Mouse (Mus musculus): ENCODE results near the gene Nyap1. TPM values are rescaled to one million over a fixed set of nuclear protein-coding genes. Genes with fewer than 3 reads are reported as not detected.

Nyap1 gene
- polyA plus RNA-seq, 1 experiment from 2014 or later, result 1.1 TPM

GRCm38 (mm10) chr5:137783901-137784540 is 42.6 kb upstream of the Nyap1 start:
- Histone ChIP-seq H3K27me3 (ENCODE audit: control insufficient read depth, insufficient read depth, low read length) (no peaks in the 10 kb centered on the region), H3K4me3 (ENCODE audit: low read length) (peak overlapping the region; percentile 87), H3K9me3 (ENCODE audit: control insufficient read depth, low read length) (no peaks in the 10 kb centered on the region), H3K4me1 (ENCODE audit: control insufficient read depth, insufficient read depth, low read length) (peaks cover 29% of the 10 kb centered on the region), H3K27ac (ENCODE audit: low read depth, low read length) (no peak overlapping the region), H3K36me3 (ENCODE audit: control insufficient read depth, insufficient read depth, low read length) (peaks cover 49% of the 10 kb centered on the region), H3K4me2 (replicated peaks; ENCODE audit: low read depth, low read length) (peak overlapping the region; percentile 77), H3K9ac (ENCODE audit: low read depth, low read length) (peak overlapping the region; percentile 97)
- WGBS, result 68% methylated on average over 9 of the region's 9 CpGs
- ATAC-seq (ENCODE audit: low FRiP score, low TSS enrichment), result no peak

- no peak overlapping the region for H3K27ac ChIP-seq (ENCODE audit: low read depth, low read length)
- H3K4me3 ChIP-seq (ENCODE audit: low read length), result peak overlapping the region; percentile 87
- peaks cover 49% of the 10 kb centered on the region for H3K36me3 ChIP-seq (ENCODE audit: control insufficient read depth, insufficient read depth, low read length)
- peaks cover 29% of the 10 kb centered on the region for H3K4me1 ChIP-seq (ENCODE audit: control insufficient read depth, insufficient read depth, low read length)
- H3K4me2 ChIP-seq (replicated peaks; ENCODE audit: low read depth, low read length), result peak overlapping the region; percentile 77
- no peak for ATAC-seq (ENCODE audit: low FRiP score, low TSS enrichment)
- 77% methylated on average over 13 of the region's 13 CpGs for WGBS
- H3K9me3 ChIP-seq (ENCODE audit: control insufficient read depth, low read length), result no peaks in the 10 kb centered on the region
- H3K27me3 ChIP-seq (ENCODE audit: control insufficient read depth, insufficient read depth, low read length), result no peaks in the 10 kb centered on the region
- 0 out of 2 replicates have a peak overlapping the region, but pooled peaks have one; percentile 9 for H3K9ac ChIP-seq (ENCODE audit: low read depth, low read length)
Observed at GRCm38 (mm10) chr5:137782776-137783522, 41.5 kb upstream of the Nyap1 start.

GRCm38 (mm10) chr5:137781661-137782060 is 40.3 kb upstream of the Nyap1 start:
- Histone ChIP-seq H3K9ac (ENCODE audit: low read depth, low read length) (no peak overlapping the region), H3K27me3 (ENCODE audit: control insufficient read depth, insufficient read depth, low read length) (no peaks in the 10 kb centered on the region), H3K9me3 (ENCODE audit: control insufficient read depth, low read length) (no peaks in the 10 kb centered on the region), H3K4me3 (ENCODE audit: low read length) (no peak overlapping the region), H3K4me1 (ENCODE audit: control insufficient read depth, insufficient read depth, low read length) (peaks cover 29% of the 10 kb centered on the region), H3K36me3 (ENCODE audit: control insufficient read depth, insufficient read depth, low read length) (peaks cover 49% of the 10 kb centered on the region), H3K27ac (ENCODE audit: low read depth, low read length) (no peak overlapping the region), H3K4me2 (replicated peaks; ENCODE audit: low read depth, low read length) (no peak overlapping the region)
- ATAC-seq (ENCODE audit: low FRiP score, low TSS enrichment), result no peak
- WGBS, result 88% methylated on average over 7 of the region's 7 CpGs

- H3K9ac ChIP-seq (ENCODE audit: low read depth, low read length), result peak overlapping the region; percentile 90
- H3K36me3 ChIP-seq (ENCODE audit: control insufficient read depth, insufficient read depth, low read length), result peaks cover 43% of the 10 kb centered on the region
- under 1% methylated on average over 76 of the region's 83 CpGs for WGBS
- peak overlapping the region; percentile 96 for H3K4me2 ChIP-seq (replicated peaks; ENCODE audit: low read depth, low read length)
- H3K9me3 ChIP-seq (ENCODE audit: control insufficient read depth, low read length), result no peaks in the 10 kb centered on the region
- no peaks in the 10 kb centered on the region for H3K27me3 ChIP-seq (ENCODE audit: control insufficient read depth, insufficient read depth, low read length)
- peaks cover 21% of the 10 kb centered on the region for H3K4me1 ChIP-seq (ENCODE audit: control insufficient read depth, insufficient read depth, low read length)
- H3K27ac ChIP-seq (ENCODE audit: low read depth, low read length), result peak overlapping the region; percentile 86
- peak; percentile 21 for ATAC-seq (ENCODE audit: low FRiP score, low TSS enrichment)
- peak overlapping the region; percentile 94 for H3K4me3 ChIP-seq (ENCODE audit: low read length)
Observed at GRCm38 (mm10) chr5:137779053-137779933, 37.9 kb upstream of the Nyap1 start.

GRCm38 (mm10) chr5:137778635-137779034 is 37.2 kb upstream of the Nyap1 start, which contains the start of gene Ppp1r35:
Ppp1r35 (plus strand) TSS chr5:137778849.
- H3K9ac ChIP-seq (ENCODE audit: low read depth, low read length), result peak within 1 kb of the TSS; percentile 90
- peaks cover 14% of the 10 kb centered on the region for H3K4me1 ChIP-seq (ENCODE audit: control insufficient read depth, insufficient read depth, low read length)
- no peaks in the 10 kb centered on the region for H3K9me3 ChIP-seq (ENCODE audit: control insufficient read depth, low read length)
- H3K27me3 ChIP-seq (ENCODE audit: control insufficient read depth, insufficient read depth, low read length), result no peaks in the 10 kb centered on the region
- H3K27ac ChIP-seq (ENCODE audit: low read depth, low read length), result peak within 1 kb of the TSS; percentile 86
- H3K4me3 ChIP-seq (ENCODE audit: low read length), result peak within 1 kb of the TSS; percentile 94
- peak within 1 kb of the TSS; percentile 96 for H3K4me2 ChIP-seq (replicated peaks; ENCODE audit: low read depth, low read length)
- H3K36me3 ChIP-seq (ENCODE audit: control insufficient read depth, insufficient read depth, low read length), result peaks cover 37% of the 10 kb centered on the region
- ATAC-seq (ENCODE audit: low FRiP score, low TSS enrichment), result peak; percentile 95
- under 1% methylated on average over 29 of the region's 31 CpGs for WGBS

GRCm38 (mm10) chr5:137777267-137777845 is 35.9 kb upstream of the Nyap1 start:
- Histone ChIP-seq H3K9me3 (ENCODE audit: control insufficient read depth, low read length) (no peaks in the 10 kb centered on the region), H3K4me1 (ENCODE audit: control insufficient read depth, insufficient read depth, low read length) (0 out of 2 replicates have a peak, but pooled peaks cover 4% of the 10 kb centered on the region), H3K27ac (ENCODE audit: low read depth, low read length) (no peak overlapping the region), H3K4me2 (replicated peaks; ENCODE audit: low read depth, low read length) (no peak overlapping the region), H3K9ac (ENCODE audit: low read depth, low read length) (no peak overlapping the region), H3K36me3 (ENCODE audit: control insufficient read depth, insufficient read depth, low read length) (peaks cover 24% of the 10 kb centered on the region), H3K4me3 (ENCODE audit: low read length) (no peak overlapping the region), H3K27me3 (ENCODE audit: control insufficient read depth, insufficient read depth, low read length) (no peaks in the 10 kb centered on the region)
- no peak for ATAC-seq (ENCODE audit: low FRiP score, low TSS enrichment)
- 60% methylated on average over 7 of the region's 7 CpGs for WGBS

- 29% methylated on average over 5 of the region's 5 CpGs for WGBS
- Histone ChIP-seq H3K36me3 (ENCODE audit: control insufficient read depth, insufficient read depth, low read length) (peaks cover 15% of the 10 kb centered on the region), H3K4me1 (ENCODE audit: control insufficient read depth, insufficient read depth, low read length) (0 out of 2 replicates have a peak, but pooled peaks cover 4% of the 10 kb centered on the region), H3K4me2 (replicated peaks; ENCODE audit: low read depth, low read length) (no peak overlapping the region), H3K9me3 (ENCODE audit: control insufficient read depth, low read length) (no peaks in the 10 kb centered on the region), H3K27ac (ENCODE audit: low read depth, low read length) (no peak overlapping the region), H3K27me3 (ENCODE audit: control insufficient read depth, insufficient read depth, low read length) (no peaks in the 10 kb centered on the region), H3K9ac (ENCODE audit: low read depth, low read length) (no peak overlapping the region), H3K4me3 (ENCODE audit: low read length) (no peak overlapping the region)
- ATAC-seq (ENCODE audit: low FRiP score, low TSS enrichment), result 0 out of 2 replicates have a peak, but pooled peaks have one; percentile 36
Observed at GRCm38 (mm10) chr5:137776408-137776918, 35.1 kb upstream of the Nyap1 start.

GRCm38 (mm10) chr5:137775587-137776290 is 34.3 kb upstream of the Nyap1 start:
- H3K9me3 ChIP-seq (ENCODE audit: control insufficient read depth, low read length), result no peaks in the 10 kb centered on the region
- H3K27ac ChIP-seq (ENCODE audit: low read depth, low read length), result no peak overlapping the region
- H3K4me3 ChIP-seq (ENCODE audit: low read length), result no peak overlapping the region
- WGBS, result 95% methylated on average over 2 of the region's 2 CpGs
- no peak for ATAC-seq (ENCODE audit: low FRiP score, low TSS enrichment)
- H3K9ac ChIP-seq (ENCODE audit: low read depth, low read length), result no peak overlapping the region
- no peaks in the 10 kb centered on the region for H3K27me3 ChIP-seq (ENCODE audit: control insufficient read depth, insufficient read depth, low read length)
- H3K4me1 ChIP-seq (ENCODE audit: control insufficient read depth, insufficient read depth, low read length), result 0 out of 2 replicates have a peak, but pooled peaks cover 4% of the 10 kb centered on the region
- peaks cover 9% of the 10 kb centered on the region for H3K36me3 ChIP-seq (ENCODE audit: control insufficient read depth, insufficient read depth, low read length)
- H3K4me2 ChIP-seq (replicated peaks; ENCODE audit: low read depth, low read length), result no peak overlapping the region
